Mouse (Mus musculus): ENCODE results near the gene Timp1. TPM values are rescaled to one million over a fixed set of nuclear protein-coding genes. Genes with fewer than 3 reads are reported as not detected.

Timp1 gene
- polyA plus RNA-seq (2017; shearing (Covaris generic)) = 1 to 10 TPM in 1 of 2 experiments, not detected in 1; 1.5 TPM

DNA sequence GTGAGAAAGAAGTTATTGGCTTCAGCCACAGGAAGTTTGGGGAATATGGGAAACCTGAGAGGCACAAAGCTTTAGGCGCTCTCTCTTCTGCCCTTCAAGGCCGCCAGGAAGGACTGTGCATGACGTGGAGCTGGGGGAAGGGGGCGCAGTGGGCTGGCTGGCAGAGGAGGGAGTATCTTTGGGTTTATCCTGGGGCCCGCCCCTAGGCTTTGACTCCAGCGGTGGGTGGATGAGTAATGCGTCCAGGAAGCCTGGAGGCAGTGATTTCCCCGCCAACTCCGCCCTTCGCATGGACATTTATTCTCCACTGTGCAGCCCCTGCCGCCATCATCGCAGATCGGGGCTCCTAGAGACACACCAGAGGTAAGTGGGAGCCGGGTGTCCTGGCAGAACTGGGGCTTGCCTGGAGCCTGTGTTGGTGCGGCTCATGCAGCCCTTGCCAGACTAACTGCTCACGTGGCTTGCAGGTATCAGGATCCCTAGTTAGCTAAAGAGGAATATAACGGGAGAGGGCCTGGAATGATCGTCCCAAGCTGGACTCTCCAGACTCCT is at the start of gene Timp1:
TSS of gene Timp1 (plus strand) at position 205 of the 552 bp plus-strand sequence.

GRCm38 (mm10) chrX:20920844-20921364 is 50.9 kb downstream of the Timp1 start, which contains the start of gene Syn1:
Gene Syn1, minus strand, starts transcription at chrX:20921004.

Other genes starting within 250 kb of the Timp1 start
- gene Uba1, start 211.8 kb upstream of the Timp1 start, polyA plus RNA-seq (2017; shearing (Covaris generic)) = 100 to 1,000 TPM; 165 to 249 TPM
- 10 to 100 TPM; 58.2 to 67.7 TPM for gene Cdk16, start 182.2 kb upstream of the Timp1 start, polyA plus RNA-seq (2017; shearing (Covaris generic))
- gene Usp11, start 166.3 kb upstream of the Timp1 start, polyA plus RNA-seq (2017; shearing (Covaris generic)) = 10 to 100 TPM in 1 of 2 experiments, 1 to 10 TPM in 1; 5.9 to 13.9 TPM
- gene Araf, start 72.4 kb upstream of the Timp1 start, polyA plus RNA-seq (2017; shearing (Covaris generic)) = 100 to 1,000 TPM; 133 to 139 TPM
- under 1 TPM; 0.32 to 0.33 TPM for gene Syn1, start 50.8 kb downstream of the Timp1 start, polyA plus RNA-seq (2017; shearing (Covaris generic))
- 10 to 100 TPM in 1 of 2 experiments, 1 to 10 TPM in 1; 6.3 to 19.2 TPM for gene Cfp, start 61.4 kb downstream of the Timp1 start, polyA plus RNA-seq (2017; shearing (Covaris generic))
- 1 to 10 TPM; 6.4 to 8.5 TPM for gene Elk1, start 80.4 kb downstream of the Timp1 start, polyA plus RNA-seq (2017; shearing (Covaris generic))
- gene Uxt, start 91.9 kb downstream of the Timp1 start, polyA plus RNA-seq (2017; shearing (Covaris generic)) = 10 to 100 TPM; 46.3 to 62.6 TPM
- gene Zfp182, start 192.2 kb downstream of the Timp1 start, polyA plus RNA-seq (2017; shearing (Covaris generic)) = 10 to 100 TPM; 10.3 to 14.3 TPM
- gene Spaca5, start 198.2 kb downstream of the Timp1 start, polyA plus RNA-seq (2017; shearing (Covaris generic)) = not detected
- 1 to 10 TPM; 1.2 to 3.2 TPM for gene Zfp300, start 219.4 kb downstream of the Timp1 start, polyA plus RNA-seq (2017; shearing (Covaris generic))
- not detected for gene Ssxa1, start 245.7 kb downstream of the Timp1 start, polyA plus RNA-seq (2017; shearing (Covaris generic))

All from activated CD4-positive, CD25-positive, alpha-beta regulatory T cell (primary cell).